Mouse (Mus musculus) cerebellum, adult 2 months (tissue): ENCODE results near the gene Clpp. TPM values are rescaled to one million over a fixed set of nuclear protein-coding genes. Genes with fewer than 3 reads are reported as not detected.

Experiments
- DNase-seq, 2 experiments: peaks; one replicate each; pipeline ENCODE4 v3.0.0; 2021
- H3K27ac ChIP-seq: fragments of 200-500 bp; 2 replicates; pipeline ENCODE4 v1.5.1; 2012; ENCODE audit warnings: low read length, control low read depth, inconsistent platforms; ENCODE audit not compliant: insufficient read depth
- H3K27me3 ChIP-seq: fragments of 200-500 bp; 2 replicates; pipeline ENCODE4 v1.6.1; 2012; ENCODE audit warnings: inconsistent platforms, mild to moderate bottlenecking, low read length, moderate library complexity; ENCODE audit not compliant: control insufficient read depth, insufficient read depth
- H3K4me1 ChIP-seq: fragments of 200-500 bp; 2 replicates; pipeline ENCODE4 v1.6.1; 2011; ENCODE audit warnings: low read length; ENCODE audit not compliant: control insufficient read depth, insufficient read depth
- H3K4me3 ChIP-seq: fragments of 200-500 bp; replicated peaks from 2 replicates; pipeline ENCODE3; 2011; ENCODE audit warnings: mild to moderate bottlenecking, low read depth, low read length, control low read depth; ENCODE audit not compliant: insufficient read depth
- CTCF ChIP-seq: fragments of 200-500 bp; IDR thresholded peaks from 2 replicates; pipeline ENCODE4 v1.5.1; 2011; ENCODE audit warnings: low read depth, mild to moderate bottlenecking, control low read depth, low read length, moderate library complexity, borderline replicate concordance; ENCODE audit not compliant: insufficient read depth
- POLR2A ChIP-seq: fragments of 200-500 bp; IDR thresholded peaks from 2 replicates; pipeline ENCODE4 v1.6.1; 2011; ENCODE audit warnings: low read length, control low read depth, borderline replicate concordance; ENCODE audit not compliant: insufficient read depth
- WGBS: fragments of 180-500 bp; shearing (Covaris S2); methylation state at CpG from one replicate; pipeline ENCODE4 v1.1.7; 2018; 5-methylcytosine and 5-hydroxymethylcytosine counted together
- polyA plus RNA-seq: library from polyadenylated mRNA; depleted of rRNA; stranded (reverse); fragments of >200 nt; gene quantifications from 2 replicates; pipeline ENCODE4 v1.2.3, GENCODE M21; 2012; rRNA removed

Clpp gene
- 167 and 175 TPM in 2 replicates for polyA plus RNA-seq

DNA sequence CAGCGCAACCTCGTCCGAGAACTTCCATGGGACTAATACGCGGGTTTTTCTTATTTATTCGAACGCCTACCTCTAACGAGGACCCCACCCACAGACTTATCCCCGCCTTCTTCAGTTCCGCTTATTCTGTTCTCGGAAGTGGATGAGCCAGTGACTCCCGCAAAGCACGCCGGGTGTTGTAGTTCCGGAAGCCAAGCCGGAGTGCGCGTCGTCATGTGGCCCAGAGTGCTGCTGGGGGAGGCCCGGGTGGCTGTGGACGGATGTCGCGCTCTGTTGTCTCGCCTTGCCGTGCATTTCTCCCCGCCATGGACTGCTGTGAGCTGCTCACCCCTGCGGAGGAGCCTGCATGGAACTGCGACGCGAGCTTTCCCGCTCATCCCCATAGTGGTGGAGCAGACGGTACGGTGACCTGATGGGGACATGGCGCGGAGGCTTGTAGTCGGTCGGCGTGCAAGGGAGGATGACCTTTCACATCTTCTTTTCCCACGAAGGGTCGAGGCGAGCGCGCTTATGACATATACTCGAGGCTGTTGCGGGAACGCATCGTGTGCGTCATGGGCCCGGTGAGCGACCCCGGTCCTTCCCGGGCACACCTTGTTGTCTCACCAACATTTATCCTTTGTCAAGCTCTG, at the start of gene Clpp:
Gene Clpp, plus strand, starts transcription at position 191 of the 632 bp plus-strand sequence.
- peak within 1 kb of the TSS; percentile 84 for H3K27ac ChIP-seq
- under 1% methylated on average over 52 of the region's 52 CpGs for WGBS
- H3K27me3 ChIP-seq, result no peaks in the 10 kb centered on the region
- no peak for TF ChIP-seq CTCF
- peak; percentile 97 for TF ChIP-seq POLR2A
- peaks cover 5% of the 10 kb centered on the region; the same call in 1 of the 2 replicates for H3K4me1 ChIP-seq
- H3K4me3 ChIP-seq, result peak within 1 kb of the TSS; percentile 88
- DNase-seq, result peak; percentile 94 to 97

DNA sequence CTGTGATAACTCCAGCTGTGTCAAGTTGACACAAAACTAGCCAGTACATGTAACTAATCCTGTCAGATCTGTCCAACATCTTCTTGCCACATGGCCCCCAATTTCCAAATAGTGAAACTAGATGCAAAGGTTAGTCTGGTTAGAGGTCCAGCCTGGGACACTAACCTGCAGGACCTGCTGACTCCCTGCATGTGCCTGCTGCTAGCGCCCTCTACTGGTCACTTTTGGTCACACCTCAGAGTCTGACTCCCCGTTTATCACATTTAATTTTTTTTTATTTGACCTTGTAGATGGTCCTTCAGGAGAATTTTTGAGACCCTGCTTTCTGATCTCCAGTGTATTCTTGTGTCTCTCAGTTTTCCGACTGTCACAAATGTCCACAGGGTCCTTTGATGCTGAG, 39.2 kb upstream of the Clpp start:
- DNase-seq, result peak; percentile 52 to 64
- Histone ChIP-seq H3K4me3 (no peak overlapping the region), H3K27ac (no peak overlapping the region), H3K4me1 (no peaks in the 10 kb centered on the region), H3K27me3 (no peaks in the 10 kb centered on the region)
- WGBS, result 13% methylated on average over 3 of the region's 3 CpGs
- TF ChIP-seq CTCF, result peak; percentile 88
- no peak for TF ChIP-seq POLR2A

DNA sequence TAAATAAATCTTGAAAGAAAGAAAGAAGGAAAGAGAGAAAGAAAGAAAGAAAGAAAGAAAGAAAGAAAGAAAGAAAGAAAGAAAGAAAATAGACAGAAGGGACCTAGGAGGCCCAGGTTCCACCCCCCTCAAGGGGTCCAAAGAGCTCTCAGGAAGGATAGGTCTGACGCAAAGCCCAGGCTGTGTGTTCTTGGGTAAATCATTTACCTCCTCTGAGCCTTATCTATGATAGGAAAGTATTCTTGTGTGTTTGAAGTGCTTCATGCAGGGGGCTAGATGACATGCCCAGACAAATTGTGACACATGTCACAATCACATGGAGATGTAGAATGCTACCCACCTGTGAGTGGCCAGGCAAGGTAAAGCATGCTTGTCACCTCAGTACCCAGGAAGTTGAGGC, 37.5 kb upstream of the Clpp start:
- DNase-seq, result no peak
- Histone ChIP-seq H3K27me3 (no peaks in the 10 kb centered on the region), H3K4me3 (no peak overlapping the region), H3K4me1 (no peaks in the 10 kb centered on the region), H3K27ac (no peak overlapping the region)
- TF ChIP-seq POLR2A, result no peak
- WGBS, result 86% methylated on average over 1 of the region's 1 CpGs

DNA sequence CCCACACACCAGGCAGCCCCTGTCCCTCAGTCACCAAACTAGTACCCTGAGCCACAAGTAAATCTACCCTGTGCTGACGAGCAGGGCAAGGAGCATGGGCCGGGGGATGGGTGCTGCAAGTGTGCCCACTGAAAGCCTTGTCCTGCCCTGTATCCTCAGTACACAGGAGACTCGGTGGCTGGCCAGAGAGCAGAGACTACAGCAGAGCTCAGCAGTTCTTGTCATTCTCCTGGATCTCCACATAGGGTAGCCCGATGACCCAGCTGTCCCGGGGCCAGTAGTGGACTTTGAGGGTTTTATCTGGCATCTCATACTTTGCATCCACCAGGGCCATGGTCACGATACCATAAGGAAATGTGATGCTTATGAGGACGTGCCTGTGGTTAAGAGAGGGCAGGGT, 35.2 kb upstream of the Clpp start:
- Histone ChIP-seq H3K27ac (no peak overlapping the region), H3K27me3 (no peaks in the 10 kb centered on the region), H3K4me1 (no peaks in the 10 kb centered on the region), H3K4me3 (no peak overlapping the region)
- WGBS, result 83% methylated on average over 7 of the region's 7 CpGs
- DNase-seq, result no peak
- TF ChIP-seq POLR2A (no peak), CTCF (no peak)

DNA sequence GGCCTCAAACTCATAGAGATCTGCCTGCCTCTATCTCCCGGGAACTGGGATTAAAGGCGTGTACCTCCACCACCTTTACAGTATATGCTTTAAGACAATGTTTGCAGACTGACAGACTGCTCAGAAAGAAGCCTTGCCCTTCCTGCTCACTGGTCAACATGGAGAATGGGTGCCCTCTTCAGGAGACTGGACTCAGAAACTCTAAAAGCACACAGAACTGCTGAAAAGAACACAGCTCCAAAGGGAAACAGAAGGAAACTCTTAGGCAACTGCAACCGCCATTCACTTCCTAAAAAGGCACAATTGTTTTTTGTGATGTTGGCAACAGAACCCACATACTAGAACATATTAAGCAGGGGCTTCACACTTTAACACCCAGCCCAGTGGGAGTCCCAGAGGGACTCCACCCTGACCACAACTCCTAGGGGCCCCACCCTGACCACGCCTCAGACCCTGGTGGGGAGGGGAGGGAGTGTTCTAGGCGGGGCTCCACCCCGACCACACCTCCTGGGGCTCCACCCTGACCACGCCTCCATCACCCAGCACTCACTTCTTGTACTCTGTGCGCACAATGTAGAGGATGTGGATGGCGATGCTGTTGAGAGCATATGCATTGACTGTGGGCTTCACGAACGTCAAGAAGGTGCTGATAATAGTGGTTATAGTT, 32.2 kb upstream of the Clpp start:
- H3K27me3 ChIP-seq, result no peaks in the 10 kb centered on the region
- DNase-seq, result no peak
- TF ChIP-seq POLR2A (no peak), CTCF (no peak)
- 42% methylated on average over 11 of the region's 11 CpGs for WGBS
- no peak overlapping the region for H3K27ac ChIP-seq
- no peak overlapping the region for H3K4me3 ChIP-seq
- no peaks in the 10 kb centered on the region for H3K4me1 ChIP-seq

DNA sequence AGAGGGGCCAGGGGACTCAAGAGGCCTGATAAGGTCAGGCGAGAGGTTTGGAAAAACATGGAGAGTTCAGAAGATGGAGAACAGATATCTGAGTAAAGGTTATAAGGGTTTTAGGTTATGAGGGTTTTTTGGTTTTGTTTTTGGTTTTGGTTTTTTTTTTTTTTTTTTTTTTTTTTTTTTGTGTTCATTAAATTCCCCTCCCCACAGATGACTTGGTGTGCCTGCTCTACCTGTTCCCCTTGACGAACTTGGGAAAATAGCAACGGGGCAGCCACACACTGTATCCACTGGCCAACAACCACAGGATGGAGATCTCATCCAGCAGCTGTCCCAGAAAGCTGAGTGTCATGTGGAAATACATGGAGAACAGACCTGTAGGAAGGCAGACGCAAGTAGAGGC, 31.4 kb upstream of the Clpp start:
- Histone ChIP-seq H3K27me3 (no peaks in the 10 kb centered on the region), H3K27ac (no peak overlapping the region), H3K4me1 (no peaks in the 10 kb centered on the region), H3K4me3 (no peak overlapping the region)
- no peak for TF ChIP-seq POLR2A
- no peak for TF ChIP-seq CTCF
- DNase-seq, result no peak
- WGBS, result 78% methylated on average over 4 of the region's 4 CpGs

DNA sequence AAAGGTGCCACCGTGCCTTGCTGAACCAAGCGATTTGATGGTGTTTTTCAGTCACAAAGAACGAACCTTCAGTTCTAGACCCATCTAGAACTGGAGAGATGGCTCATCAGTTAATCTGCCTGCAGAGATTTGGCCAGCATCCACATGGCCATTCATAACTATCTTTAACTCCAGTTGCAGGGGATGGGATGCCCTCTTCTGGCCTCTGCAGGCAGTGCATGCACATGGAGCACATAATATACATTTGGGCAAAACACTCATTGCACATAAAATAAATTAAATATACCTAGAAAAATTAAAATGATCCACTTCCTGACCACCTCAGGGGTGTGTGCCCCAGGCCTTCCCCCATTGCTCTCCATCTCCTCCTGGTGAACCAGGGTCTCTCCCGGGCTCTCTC, 28.2 kb upstream of the Clpp start:
- TF ChIP-seq CTCF, result no peak
- no peak for TF ChIP-seq POLR2A
- Histone ChIP-seq H3K4me3 (no peak overlapping the region), H3K27me3 (no peaks in the 10 kb centered on the region), H3K4me1 (no peaks in the 10 kb centered on the region), H3K27ac (no peak overlapping the region)
- WGBS, result 91% methylated on average over 4 of the region's 4 CpGs
- no peak for DNase-seq

DNA sequence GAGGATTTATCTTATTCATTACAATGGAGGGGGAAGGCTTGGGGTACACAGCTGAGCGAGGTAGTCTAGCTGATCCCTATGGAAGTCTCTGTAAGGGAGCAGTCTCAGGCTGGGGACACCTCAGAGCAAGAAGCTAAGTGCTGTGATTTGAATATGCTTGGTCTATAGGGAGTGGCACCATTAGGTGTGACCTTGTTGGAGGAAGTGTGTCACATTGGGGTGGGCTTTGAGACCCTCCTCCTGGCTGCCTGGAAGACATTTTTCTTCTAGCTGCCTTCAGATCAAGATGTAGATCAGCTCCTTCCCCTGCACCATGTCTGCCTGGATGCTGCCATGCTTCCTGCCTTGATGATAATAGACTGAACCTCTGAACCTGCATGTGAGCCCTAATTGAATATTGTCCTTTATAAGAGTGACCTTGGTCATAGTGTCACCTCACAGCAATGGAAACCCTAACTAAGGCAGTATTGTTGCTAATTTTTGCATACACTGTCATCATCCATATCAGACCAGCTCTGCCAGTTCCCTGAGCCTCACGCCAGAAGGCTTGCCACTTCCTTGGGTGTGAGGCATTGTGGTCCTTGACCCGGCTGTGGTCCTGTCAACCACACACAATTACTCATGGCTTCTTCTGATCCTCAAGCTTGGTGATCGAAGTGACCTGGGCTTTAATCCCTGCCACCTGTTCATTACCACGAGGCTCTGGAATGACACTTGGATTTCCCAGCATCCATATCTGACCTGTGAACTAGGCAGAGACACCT, 27.3 kb upstream of the Clpp start:
- no peak for DNase-seq
- no peak overlapping the region for H3K4me3 ChIP-seq
- 76% methylated on average over 5 of the region's 5 CpGs for WGBS
- H3K27me3 ChIP-seq, result no peaks in the 10 kb centered on the region
- no peak overlapping the region for H3K27ac ChIP-seq
- TF ChIP-seq POLR2A (no peak), CTCF (no peak)
- H3K4me1 ChIP-seq, result no peaks in the 10 kb centered on the region

DNA sequence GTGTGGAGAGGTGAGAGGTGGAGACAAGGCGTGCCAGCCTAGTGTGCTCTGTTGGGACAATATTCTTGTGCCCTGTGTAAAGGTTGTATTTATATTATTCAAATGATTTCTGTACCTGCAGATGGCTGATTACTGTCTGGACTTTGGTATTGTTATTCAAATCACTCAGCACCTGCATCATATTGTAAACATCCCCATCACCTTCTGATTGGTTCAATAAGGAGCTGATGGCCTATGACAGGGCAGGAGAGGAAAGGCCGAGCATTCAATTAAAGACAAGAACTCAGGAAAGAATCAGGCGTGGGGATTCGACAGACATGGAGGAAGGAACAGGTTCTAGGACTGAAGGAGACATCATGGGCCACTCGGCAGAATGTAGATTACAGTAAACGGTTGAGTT, 26.5 kb upstream of the Clpp start:
- no peak for TF ChIP-seq POLR2A
- TF ChIP-seq CTCF, result no peak
- H3K4me1 ChIP-seq, result no peaks in the 10 kb centered on the region
- DNase-seq, result no peak
- no peaks in the 10 kb centered on the region for H3K27me3 ChIP-seq
- H3K4me3 ChIP-seq, result no peak overlapping the region
- H3K27ac ChIP-seq, result no peak overlapping the region
- WGBS, result 81% methylated on average over 6 of the region's 6 CpGs
